Mouse (Mus musculus) CH12.LX (cell line): Measurements from ENCODE around the gene Serpine1. TPM values are rescaled to one million over a fixed set of nuclear protein-coding genes. Genes with fewer than 3 reads are reported as not detected.

ENCODE experiments used
- DNase-seq: peaks from one replicate; pipeline ENCODE4 v3.0.0-alpha.2; 2013; ENCODE audit errors: extremely low read depth
- H3K27ac ChIP-seq: 2 replicates; pipeline ENCODE4 v1.5.1; 2012; ENCODE audit warnings: low read depth, mild to moderate bottlenecking, control low read depth, moderate library complexity; ENCODE audit not compliant: insufficient read depth
- H3K27me3 ChIP-seq: replicated peaks from 2 replicates; pipeline ENCODE3; 2012; ENCODE audit warnings: inconsistent platforms
- H3K36me3 ChIP-seq, 2 experiments: replicated peaks in 1 of 2; 2 replicates each; pipeline versions ENCODE3 to v1.6.1; 2012; ENCODE audit warnings: inconsistent platforms in 1 of 2, low read length in 1 of 2, mild to moderate bottlenecking in 1 of 2, mixed read lengths in 1 of 2, moderate library complexity in 1 of 2; ENCODE audit not compliant: control insufficient read depth in 1 of 2, insufficient read depth in 1 of 2
- H3K4me1 ChIP-seq, 2 experiments: 2 replicates each; pipeline ENCODE4 v1.6.1; 2012; ENCODE audit warnings: inconsistent platforms in 1 of 2, moderate library complexity in 1 of 2; ENCODE audit not compliant: insufficient read depth in 2 of 2, control insufficient read depth in 1 of 2
- H3K4me2 ChIP-seq: 2 replicates; pipeline ENCODE4 v1.6.1; 2012; ENCODE audit warnings: low read depth, mild to moderate bottlenecking, control low read depth; ENCODE audit not compliant: poor library complexity, insufficient read depth, severe bottlenecking
- H3K4me3 ChIP-seq, 3 experiments: fragments of 150-350 bp in 1 of 3; sonication (generic) in 1 of 3; replicated peaks in 1 of 3; 2 replicates each; pipeline versions ENCODE3 to v1.5.1; 2011 to 2012; ENCODE audit warnings: low read depth in 2 of 3, low read length in 2 of 3, mild to moderate bottlenecking in 2 of 3, moderate library complexity in 2 of 3, control low read depth in 1 of 3, improper control_type of control experiment in 1 of 3, inconsistent platforms in 1 of 3, mixed read lengths in 1 of 3; ENCODE audit not compliant: poor library complexity in 1 of 3
- H3K79me2 ChIP-seq: replicated peaks from 2 replicates; pipeline ENCODE4 v1.6.1; 2012; ENCODE audit warnings: mild to moderate bottlenecking, moderate library complexity; ENCODE audit not compliant: control insufficient read depth, poor library complexity, insufficient read depth, severe bottlenecking; ENCODE audit errors: extremely low read depth
- H3K9ac ChIP-seq: 2 replicates; pipeline ENCODE4 v1.6.1; 2012; ENCODE audit warnings: low read depth, mild to moderate bottlenecking, control low read depth, moderate library complexity; ENCODE audit not compliant: insufficient read depth
- H3K9me3 ChIP-seq: replicated peaks from 2 replicates; pipeline ENCODE3; 2012; ENCODE audit warnings: low read length, inconsistent platforms, mixed read lengths
- BHLHE40 ChIP-seq: IDR thresholded peaks from 2 replicates; pipeline ENCODE4 v1.6.1; 2011; ENCODE audit warnings: mild to moderate bottlenecking, low read depth, low read length, improper control_type of control experiment
- ELF1 ChIP-seq: IDR thresholded peaks from 2 replicates; pipeline ENCODE4 v1.6.1; 2014; ENCODE audit warnings: low read depth, mild to moderate bottlenecking, inconsistent platforms, low read length, improper control_type of control experiment
- EP300 ChIP-seq: IDR thresholded peaks from 2 replicates; pipeline ENCODE4 v1.6.1; 2011; ENCODE audit warnings: low read length, improper control_type of control experiment
- ETS1 ChIP-seq: conservative IDR thresholded peaks from 2 replicates; pipeline ENCODE4 v1.6.1; 2012; ENCODE audit warnings: low read depth, mild to moderate bottlenecking, inconsistent platforms, low read length, improper control_type of control experiment, moderate library complexity
- JUND ChIP-seq: conservative IDR thresholded peaks from 2 replicates; pipeline ENCODE4 v1.6.1; 2011; ENCODE audit warnings: low read depth, low read length, improper control_type of control experiment
- KAT2A ChIP-seq: IDR thresholded peaks from 2 replicates; pipeline ENCODE4 v1.6.1; 2012; ENCODE audit warnings: low read length, improper control_type of control experiment, inconsistent platforms; ENCODE audit not compliant: insufficient replicate concordance
- MAFK ChIP-seq: IDR thresholded peaks from 2 replicates; pipeline ENCODE4 v1.6.1; 2011; ENCODE audit warnings: low read length, improper control_type of control experiment; ENCODE audit not compliant: insufficient replicate concordance
- MAZ ChIP-seq: IDR thresholded peaks from 2 replicates; pipeline ENCODE4 v1.6.1; 2012; ENCODE audit warnings: low read depth, mild to moderate bottlenecking, inconsistent platforms, low read length, improper control_type of control experiment, moderate library complexity
- MEF2A ChIP-seq: IDR thresholded peaks from 2 replicates; pipeline ENCODE4 v1.6.1; 2014; ENCODE audit warnings: low read depth, mild to moderate bottlenecking, inconsistent platforms, low read length, improper control_type of control experiment, borderline replicate concordance
- MXI1 ChIP-seq: IDR thresholded peaks from 2 replicates; pipeline ENCODE4 v1.6.1; 2011; ENCODE audit warnings: mild to moderate bottlenecking, low read depth, low read length, improper control_type of control experiment
- MYC ChIP-seq: IDR thresholded peaks from 2 replicates; pipeline ENCODE4 v1.6.1; 2011; ENCODE audit warnings: low read depth, mild to moderate bottlenecking, improper control_type of control experiment, low read length
- NELFE ChIP-seq: IDR thresholded peaks from 2 replicates; pipeline ENCODE4 v1.6.1; 2011; ENCODE audit warnings: low read depth, low read length, improper control_type of control experiment
- NRF1 ChIP-seq: IDR thresholded peaks from 2 replicates; pipeline ENCODE4 v1.6.1; 2014; ENCODE audit warnings: low read depth, mild to moderate bottlenecking, inconsistent platforms, low read length, improper control_type of control experiment, moderate library complexity
- POLR2A ChIP-seq: IDR thresholded peaks from 2 replicates; pipeline ENCODE4 v1.6.1; 2011; ENCODE audit warnings: low read depth, mild to moderate bottlenecking, improper control_type of control experiment, low read length
- SMC3 ChIP-seq: IDR thresholded peaks from 2 replicates; pipeline ENCODE4 v1.6.1; 2011; ENCODE audit warnings: low read depth, low read length, improper control_type of control experiment
- TBP ChIP-seq: conservative IDR thresholded peaks from 2 replicates; pipeline ENCODE4 v1.6.1; 2011; ENCODE audit warnings: low read depth, low read length, improper control_type of control experiment
- USF1 ChIP-seq: IDR thresholded peaks from 2 replicates; pipeline ENCODE4 v1.6.1; 2014; ENCODE audit warnings: low read depth, mild to moderate bottlenecking, inconsistent platforms, low read length, improper control_type of control experiment
- dilution Hi-C: fragments of 300-500 bp; cut with MboI; formaldehyde crosslinking; loops from 2 replicates; pipeline ENCODE4 v1.14.3; 2020; ENCODE audit warnings: low sequenced_read_pairs; ENCODE audit not compliant: extremely low pct_unique_long_range_greater_than_20kb, extremely low pct_ligation_motif_present
- in situ Hi-C: fragments of 300-500 bp; cut with MboI; formaldehyde crosslinking; loops from 3 replicates; pipeline ENCODE4 v1.14.3; 2019; ENCODE audit warnings: low sequenced_read_pairs, low pct_ligation_motif_present, low pct_unique_long_range_greater_than_20kb, mixed read lengths
- polyA plus RNA-seq: library from polyadenylated mRNA; unstranded; fragments of >175 nt; gene quantifications from 2 replicates; pipeline ENCODE4 v1.2.1, GENCODE M21; 2012; ENCODE audit warnings: low read depth; ENCODE audit not compliant: insufficient read length
- total RNA-seq, 2 experiments: library from RNA; depleted of rRNA; stranded (reverse); fragments of 300-350 nt in 1 of 2; fragments of >200 nt in 1 of 2; gene quantifications; 2 replicates each; pipeline ENCODE4 v1.2.3; 2012 to 2014

The Serpine1 gene
- total and polyA plus RNA-seq, 3 experiments = 0.51 to 1.8 (median 0.61) TPM

- DNase-seq = no peak
- no peaks in the 10 kb centered on the region for H3K79me2 ChIP-seq
- dilution Hi-C loops = no loop called here
- H3K9me3 ChIP-seq = no peaks in the 10 kb centered on the region
- TF ChIP-seq ELF1 = no peak
- TF ChIP-seq USF1 = no peak
- no peak for TF ChIP-seq SMC3
- no peak for TF ChIP-seq TBP
- no peak for TF ChIP-seq MEF2A
- no peak for TF ChIP-seq MYC
- no peak for TF ChIP-seq MAZ
- TF ChIP-seq MXI1 = no peak
- TF ChIP-seq ETS1 = no peak
- no peak for TF ChIP-seq MAFK
- no peak for TF ChIP-seq KAT2A
- no peak for TF ChIP-seq POLR2A
- TF ChIP-seq EP300 = no peak
- TF ChIP-seq NELFE = no peak
- no peak for TF ChIP-seq JUND
- TF ChIP-seq BHLHE40 = no peak
- TF ChIP-seq NRF1 = no peak
- in situ Hi-C loops = no loop called here
- H3K4me3 ChIP-seq = no peak overlapping the region
- H3K9ac ChIP-seq = no peak overlapping the region
- H3K4me2 ChIP-seq = no peak overlapping the region
- no peaks in the 10 kb centered on the region for H3K27me3 ChIP-seq
- H3K27ac ChIP-seq = no peak overlapping the region
- H3K4me1 ChIP-seq = peaks cover 0 to 9% of the 10 kb centered on the region in 2 experiments; a peak in 1 of 4 replicates
- H3K36me3 ChIP-seq = peaks cover 0 to 22% of the 10 kb centered on the region in 2 experiments
Measured at GRCm38 (mm10) chr5:137103969-137104368, 31.9 kb upstream of the Serpine1 start.

GRCm38 (mm10) chr5:137102575-137103522, 30.8 kb upstream of the Serpine1 start:
- dilution Hi-C loops (no loop called here), in situ Hi-C loops (no loop called here)
- TF ChIP-seq MAFK = no peak
- TF ChIP-seq MXI1 = no peak
- H3K9ac ChIP-seq = no peak overlapping the region
- H3K27me3 ChIP-seq = no peaks in the 10 kb centered on the region
- H3K4me1 ChIP-seq = peaks cover 0 to 8% of the 10 kb centered on the region in 2 experiments; a peak in 1 of 4 replicates
- H3K36me3 ChIP-seq = peaks cover 0 to 22% of the 10 kb centered on the region in 2 experiments
- no peak for DNase-seq
- H3K9me3 ChIP-seq = no peaks in the 10 kb centered on the region
- H3K4me3 ChIP-seq = no peak overlapping the region
- H3K4me2 ChIP-seq = no peak overlapping the region
- no peaks in the 10 kb centered on the region for H3K79me2 ChIP-seq
- H3K27ac ChIP-seq = no peak overlapping the region
